Mouse (Mus musculus): ENCODE data around the gene Gm10644.

Gm10644 gene

DNA sequence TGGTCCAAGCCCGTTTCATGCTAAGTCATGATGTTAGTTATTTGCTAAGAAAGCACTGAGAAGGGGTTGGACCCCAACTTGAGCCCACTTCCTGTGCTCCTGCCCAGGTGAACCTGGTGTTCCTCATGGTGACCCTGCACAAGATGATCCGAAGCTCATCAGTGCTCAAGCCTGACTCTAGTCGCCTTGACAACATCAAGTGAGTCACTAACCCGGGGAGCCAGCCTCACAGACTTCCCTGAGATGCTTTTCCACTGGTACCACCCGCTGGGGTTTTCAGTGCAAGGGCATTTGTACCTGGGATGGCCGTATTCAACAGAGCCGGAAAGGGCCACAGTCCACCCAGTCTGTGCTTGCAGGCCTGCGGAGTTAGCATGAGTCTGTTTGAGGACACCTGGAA, 19.6 kb downstream of the Gm10644 start:
- DNase-seq (ENCODE audit: low read depth, low spot score): no peak

DNA sequence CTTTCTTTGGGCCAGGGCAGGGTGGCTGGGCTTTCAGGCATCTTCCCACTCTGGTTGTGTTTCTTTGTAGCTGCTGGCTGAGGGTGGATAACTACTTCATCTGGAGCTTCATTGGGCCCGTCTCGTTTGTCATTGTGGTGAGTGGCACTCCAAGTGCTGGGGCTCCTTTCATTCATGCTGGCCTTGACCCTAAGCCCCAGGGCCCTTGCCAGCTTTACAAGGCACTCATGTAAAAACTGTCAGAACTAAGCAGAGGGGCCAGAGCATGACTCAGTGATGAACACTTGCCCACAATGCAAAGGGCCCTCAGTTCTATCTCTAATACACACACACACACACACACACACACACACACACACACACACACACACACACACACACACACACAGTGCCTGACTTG, 20.0 kb downstream of the Gm10644 start:
- no peak for DNase-seq (ENCODE audit: low read depth, low spot score)

DNA sequence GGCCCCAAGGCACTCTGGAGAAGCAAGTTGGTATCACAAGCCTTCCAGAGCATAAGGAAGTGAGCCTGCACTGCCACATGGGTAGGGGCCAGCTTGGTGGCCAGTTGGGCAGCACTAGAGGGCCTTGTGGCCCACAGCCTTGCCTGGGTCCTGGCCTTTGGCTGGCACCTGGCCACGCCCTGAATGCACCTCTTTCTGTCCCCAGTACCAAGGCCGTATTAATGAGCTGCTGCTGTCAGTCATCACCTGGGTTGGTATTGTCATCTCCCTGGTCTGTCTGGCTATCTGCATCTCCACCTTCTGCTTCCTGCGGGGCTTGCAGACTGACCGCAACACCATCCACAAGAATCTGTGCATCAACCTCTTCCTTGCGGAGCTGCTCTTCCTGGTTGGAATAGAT, 20.8 kb downstream of the Gm10644 start:
- DNase-seq (ENCODE audit: low read depth, low spot score): no peak

DNA sequence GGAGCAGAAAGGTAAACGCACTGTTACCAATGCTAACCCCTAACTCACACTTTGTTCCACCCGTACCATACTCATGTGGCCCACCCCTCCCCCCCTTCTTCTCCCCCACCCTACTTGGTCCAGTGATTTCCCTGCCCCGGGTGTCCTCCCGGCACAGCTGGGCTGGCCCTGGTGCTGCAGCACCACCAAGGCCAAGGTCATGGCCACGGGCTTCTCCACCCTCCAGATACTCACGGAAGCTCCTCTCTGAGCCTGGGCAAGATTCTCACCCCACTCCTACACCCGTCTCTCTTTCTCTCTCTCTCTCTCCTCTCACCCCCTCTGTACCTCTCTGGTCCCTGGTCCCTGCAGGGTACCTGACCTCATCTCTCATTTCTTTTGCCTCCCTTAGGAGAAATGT, 28.7 kb downstream of the Gm10644 start:
- no peak for DNase-seq (ENCODE audit: low read depth, low spot score)

DNA sequence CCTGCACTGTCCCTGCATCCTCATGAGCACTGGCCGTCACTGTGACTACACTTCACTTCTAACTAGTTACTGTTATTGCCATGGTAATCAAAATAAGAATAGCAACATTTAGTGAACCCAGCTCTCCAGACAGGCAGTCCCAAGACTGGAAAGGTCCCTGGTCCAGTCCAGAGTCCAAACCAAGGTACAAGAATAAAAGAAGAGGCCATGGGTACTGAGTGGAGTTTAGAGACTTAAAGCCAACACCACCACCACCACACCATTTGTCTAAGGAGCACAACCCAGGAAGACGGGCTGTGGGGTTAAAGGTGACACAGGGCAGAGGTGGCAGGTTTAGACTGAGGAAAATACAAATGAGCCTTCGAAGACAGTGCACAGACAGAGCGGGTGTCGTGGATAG, 30.4 kb downstream of the Gm10644 start:
- no peak for DNase-seq (ENCODE audit: low read depth, low spot score)

DNA sequence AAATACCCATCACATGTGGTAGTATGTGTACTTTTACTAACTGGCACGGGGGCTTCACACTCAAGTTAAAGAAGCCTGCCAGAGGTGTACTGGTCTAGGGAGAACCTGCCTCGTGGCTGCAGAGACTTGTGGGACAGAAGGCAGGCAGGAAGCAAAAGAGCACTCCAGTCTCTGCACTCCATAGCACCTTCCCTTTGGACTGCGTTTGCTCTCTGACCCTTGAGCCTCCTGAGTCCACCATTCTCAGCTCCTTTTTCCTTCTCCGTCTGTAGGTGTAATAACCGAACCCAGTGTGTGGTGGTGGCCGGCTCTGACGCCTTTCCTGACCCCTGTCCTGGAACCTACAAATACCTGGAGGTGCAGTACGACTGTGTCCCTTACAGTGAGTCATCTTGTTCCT, 32.3 kb downstream of the Gm10644 start:
- no peak for DNase-seq (ENCODE audit: low read depth, low spot score)

DNA sequence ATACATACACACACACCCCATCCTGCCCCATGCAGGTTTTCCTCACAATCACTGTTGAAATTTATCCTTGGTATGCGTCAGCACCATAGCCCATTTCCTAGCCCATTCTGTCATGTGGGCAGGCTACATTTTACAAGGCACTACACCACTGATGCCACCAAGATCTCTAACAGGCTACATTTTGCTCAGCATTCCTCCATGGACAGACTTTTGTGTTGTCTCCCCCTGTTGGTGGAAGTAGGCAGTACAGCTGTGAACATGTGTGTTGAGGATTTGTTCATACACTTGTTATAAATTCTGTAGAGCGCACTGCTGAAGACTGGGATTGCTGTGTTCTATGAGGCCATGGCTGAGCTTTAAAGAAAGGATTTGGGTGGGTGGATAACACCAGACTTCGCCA, 33.4 kb downstream of the Gm10644 start:
- peak; percentile 87 for DNase-seq (ENCODE audit: low read depth, low spot score)

DNA sequence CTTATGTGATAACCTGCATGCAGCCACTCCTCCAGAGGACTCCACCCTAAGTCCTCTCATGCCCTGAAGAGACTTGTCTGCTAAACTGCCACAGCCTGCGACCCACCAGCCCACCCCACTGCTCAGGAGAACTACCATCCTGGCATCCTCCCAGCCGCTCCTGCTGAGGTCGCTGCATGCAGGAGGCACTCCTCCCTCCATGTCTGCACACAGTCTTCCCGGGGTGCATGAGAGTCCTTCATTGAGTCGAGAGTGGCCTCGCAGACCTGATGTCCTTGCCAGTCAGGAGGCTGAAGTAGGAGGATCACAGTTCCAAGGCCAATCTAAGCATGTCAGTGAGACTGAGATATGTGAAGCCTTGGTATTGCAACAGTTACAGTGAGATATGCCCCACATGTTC, 37.4 kb downstream of the Gm10644 start:
- no peak for DNase-seq (ENCODE audit: low read depth, low spot score)

DNA sequence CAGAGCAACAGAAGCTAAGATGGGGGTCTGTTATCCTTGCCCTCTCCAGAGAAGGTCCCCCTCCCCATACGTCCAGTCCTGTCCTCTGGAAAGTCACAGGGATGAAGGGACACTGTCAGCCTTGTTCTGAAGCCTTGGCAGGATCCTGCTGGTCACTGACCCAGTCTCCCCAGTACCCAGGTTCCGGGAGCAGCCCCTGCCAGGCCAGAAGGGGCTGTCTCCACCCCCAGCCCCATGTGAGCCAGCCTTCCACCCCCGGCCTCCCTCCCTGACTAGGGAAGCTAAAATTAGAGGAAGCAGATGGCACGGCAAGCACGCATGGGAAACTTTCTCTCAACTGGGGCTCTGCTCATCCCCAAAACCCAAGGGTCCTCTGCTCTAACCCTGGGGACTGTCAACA, 39.0 kb downstream of the Gm10644 start:
- no peak for DNase-seq (ENCODE audit: low read depth, low spot score)

DNA sequence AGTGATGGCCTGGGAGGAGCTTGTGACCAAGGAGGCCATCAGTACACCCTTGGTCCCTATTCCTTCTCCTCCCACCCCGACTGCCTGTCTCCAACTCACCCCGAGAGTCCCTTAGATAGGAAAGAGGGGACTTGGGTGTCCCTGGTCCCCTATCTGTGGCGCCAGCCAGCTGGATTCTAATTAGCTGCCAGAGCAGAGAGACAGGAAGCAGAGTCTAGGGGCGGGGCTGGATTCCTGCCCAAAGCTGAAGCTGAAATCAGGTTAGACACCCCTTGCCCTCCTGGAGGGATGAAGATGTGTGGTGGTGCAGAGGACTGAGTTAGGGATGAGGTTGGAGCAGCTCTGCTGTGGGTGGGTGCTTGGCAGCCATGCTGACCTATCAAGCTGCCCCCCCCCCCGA, 40.1 kb downstream of the Gm10644 start:
- DNase-seq (ENCODE audit: low read depth, low spot score): no peak

DNA sequence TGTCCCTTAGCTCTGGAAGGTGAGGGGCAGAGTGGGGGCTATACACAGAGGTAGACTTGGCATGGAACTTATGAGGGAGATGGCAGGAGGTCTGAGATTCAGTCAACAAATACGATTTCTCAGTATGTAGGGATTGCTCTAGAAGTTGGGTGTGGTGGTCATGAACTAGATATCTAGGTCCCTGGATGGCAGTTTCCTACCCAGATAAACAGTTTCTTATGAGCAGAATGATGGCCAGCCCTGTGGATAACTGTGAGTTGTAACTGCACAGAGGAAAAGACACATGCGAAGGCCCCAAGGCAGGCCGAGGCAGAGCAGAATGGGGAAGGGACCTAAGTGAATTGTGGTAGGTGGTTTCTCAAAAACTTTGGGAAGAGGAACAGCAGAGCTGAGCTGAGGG, 40.8 kb downstream of the Gm10644 start:
- DNase-seq (ENCODE audit: low read depth, low spot score): no peak

DNA sequence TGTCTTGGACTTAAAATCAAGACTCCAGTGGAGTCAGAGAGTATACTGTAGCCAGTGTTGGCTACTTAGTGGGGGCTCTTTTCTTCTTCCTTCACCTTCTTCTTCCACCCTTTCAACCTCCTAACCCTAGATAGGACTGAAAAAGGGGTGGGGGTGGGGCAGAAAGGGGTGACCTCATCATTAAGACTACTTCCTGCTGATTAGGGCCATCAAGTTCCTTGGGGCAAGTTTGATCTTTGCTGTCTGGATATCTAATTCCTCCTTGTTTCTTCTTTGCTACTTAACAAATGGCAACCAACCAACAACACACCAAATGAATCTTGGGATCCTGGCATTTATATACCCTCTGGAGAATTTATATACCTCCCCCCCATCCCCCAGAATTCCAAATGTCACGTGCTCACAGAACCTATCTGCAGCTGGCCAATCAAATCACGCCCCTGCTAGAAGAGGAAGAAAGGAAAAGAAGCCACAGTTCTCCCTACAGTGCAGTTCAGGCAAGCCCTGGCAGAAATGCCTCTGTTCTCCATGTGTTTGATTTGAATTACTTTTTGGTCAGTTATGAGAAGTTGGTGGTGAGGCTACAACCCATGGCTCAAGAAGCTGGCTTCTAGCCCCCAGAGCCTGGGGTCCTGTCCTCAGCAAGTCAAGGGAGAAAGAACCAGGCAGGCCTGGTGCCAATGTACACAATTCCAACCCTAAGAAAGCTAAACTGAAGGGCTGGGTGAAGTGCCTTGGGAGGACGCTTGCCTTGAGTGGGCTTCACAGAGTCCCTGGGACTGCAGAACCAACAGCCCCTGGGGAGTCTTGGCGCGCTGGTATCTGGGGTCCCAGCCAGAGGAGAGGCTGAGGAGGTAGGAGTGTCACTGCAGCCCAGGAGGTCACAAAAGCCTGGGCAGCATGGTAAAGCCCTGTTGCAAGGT, 42.9 kb downstream of the Gm10644 start:
- DNase-seq (ENCODE audit: low read depth, low spot score): no peak

DNA sequence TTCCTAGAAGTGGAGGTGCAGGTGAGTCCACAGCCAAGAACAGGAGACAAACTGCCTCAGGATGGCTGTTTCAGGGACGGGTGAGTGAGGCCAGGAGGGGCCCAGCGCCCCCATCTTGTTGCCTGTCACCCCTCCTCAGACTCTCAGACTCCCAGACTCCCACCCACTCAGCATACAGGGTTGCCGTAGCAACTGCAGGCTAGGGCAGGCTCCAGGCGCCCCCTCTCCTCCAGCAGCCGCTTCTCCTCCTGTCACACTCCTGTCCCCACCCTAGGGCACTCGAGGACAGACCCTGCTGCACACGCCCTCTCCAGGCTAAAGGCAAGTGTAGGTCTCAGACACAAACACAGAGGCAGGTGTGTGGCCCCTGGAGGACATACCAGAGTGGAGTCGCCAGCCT, 45.7 kb downstream of the Gm10644 start:
- DNase-seq (ENCODE audit: low read depth, low spot score): no peak

DNA sequence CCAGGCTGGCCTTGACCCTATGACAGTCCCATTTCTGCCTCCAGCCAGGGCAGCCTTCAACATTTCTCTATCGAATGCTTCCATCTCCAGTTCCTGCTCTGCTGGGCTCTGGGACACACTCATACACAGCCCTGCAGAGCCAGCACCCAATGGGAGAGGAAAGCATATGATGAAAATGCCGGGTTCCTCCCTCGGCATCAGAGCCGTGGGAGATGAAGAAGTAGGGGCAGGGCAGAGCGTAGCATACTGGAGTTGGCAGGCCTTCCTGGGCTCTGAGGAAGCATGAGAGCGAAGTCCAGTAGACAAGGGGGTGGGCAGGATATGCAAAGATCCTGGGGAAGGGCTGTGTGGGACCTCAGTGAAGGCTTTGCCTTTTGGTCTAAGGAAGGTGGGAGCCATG, 46.4 kb downstream of the Gm10644 start:
- no peak for DNase-seq (ENCODE audit: low read depth, low spot score)

DNA sequence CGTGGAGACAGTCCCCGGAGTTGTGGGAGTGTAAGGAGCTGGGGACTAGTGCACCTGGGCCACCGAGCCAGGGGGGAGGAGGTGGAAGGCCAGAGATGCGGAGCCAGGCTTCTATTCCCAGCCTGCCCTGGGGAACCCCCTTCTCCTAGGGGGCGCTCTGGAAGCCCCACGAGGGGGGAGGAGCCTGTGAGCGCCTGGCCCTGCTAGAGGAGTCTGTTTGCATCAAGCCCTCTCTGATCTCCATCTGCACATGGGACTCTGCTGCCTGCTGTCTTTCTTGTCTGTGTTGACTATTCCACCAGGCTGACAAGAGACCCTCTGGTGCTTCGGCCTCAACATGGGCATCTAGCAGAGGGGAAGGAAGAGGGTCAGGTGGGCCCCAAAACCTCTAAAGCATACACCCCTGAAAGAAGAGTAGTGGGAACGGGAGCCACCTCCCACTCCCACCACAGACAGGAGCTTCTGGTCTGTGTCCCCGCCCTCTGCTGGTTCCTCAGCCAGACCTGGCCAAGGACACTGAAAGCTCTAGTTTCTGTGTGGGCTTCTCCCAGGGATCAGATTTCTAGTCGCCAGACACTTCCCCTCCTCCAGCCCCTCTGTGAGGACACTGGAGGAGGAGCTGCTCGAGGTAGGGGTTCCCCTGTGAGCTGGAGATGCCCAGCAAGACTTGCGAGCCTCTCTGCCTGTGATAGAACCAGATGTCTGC, 51.9 kb downstream of the Gm10644 start:
- DNase-seq (ENCODE audit: low read depth, low spot score): peak; percentile 74

DNA sequence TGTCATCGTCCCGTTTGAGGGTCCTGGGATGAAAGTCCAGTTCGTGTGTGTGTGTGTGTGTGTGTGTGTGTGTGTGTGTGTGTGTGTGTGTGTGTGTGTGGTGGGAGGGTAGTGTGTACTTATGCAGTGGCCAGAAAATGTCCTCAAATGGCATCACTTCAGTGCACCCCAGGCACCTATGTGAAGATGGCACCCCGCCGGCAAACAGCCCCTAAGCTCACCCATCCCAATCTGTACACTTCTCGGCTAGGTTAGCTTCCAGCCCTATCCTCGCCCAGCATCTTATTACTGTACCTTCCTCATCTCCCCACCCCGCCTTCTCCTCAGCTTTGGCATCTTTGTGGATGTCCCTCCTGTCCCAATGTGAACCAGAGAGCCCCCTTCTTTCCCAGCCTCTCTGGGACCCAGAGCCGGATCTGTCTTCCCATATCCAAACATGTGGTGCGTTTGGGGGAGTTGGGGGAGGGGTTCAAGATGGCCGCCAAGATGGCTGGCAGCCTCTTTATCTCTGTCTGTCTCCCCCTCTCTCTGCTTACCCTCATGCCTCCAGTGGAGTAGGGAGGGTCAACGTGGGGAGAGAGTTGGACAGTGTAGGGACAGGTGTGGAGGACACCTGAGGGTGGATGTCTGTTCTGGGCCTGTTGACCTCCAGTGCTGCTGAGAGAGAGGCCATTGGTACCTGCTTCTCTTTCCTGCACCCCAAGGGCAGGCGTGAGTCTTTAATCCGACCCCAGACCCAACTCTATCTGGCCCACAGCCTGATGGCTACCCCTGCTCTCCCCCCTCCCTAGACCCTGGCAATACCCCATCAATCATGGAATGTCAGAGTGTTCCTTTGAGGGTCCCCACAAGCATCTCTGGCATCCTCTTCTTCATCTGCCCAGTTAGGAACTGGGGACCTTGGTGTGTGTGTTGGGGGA, 53.2 kb downstream of the Gm10644 start:
- DNase-seq (ENCODE audit: low read depth, low spot score): no peak

DNA sequence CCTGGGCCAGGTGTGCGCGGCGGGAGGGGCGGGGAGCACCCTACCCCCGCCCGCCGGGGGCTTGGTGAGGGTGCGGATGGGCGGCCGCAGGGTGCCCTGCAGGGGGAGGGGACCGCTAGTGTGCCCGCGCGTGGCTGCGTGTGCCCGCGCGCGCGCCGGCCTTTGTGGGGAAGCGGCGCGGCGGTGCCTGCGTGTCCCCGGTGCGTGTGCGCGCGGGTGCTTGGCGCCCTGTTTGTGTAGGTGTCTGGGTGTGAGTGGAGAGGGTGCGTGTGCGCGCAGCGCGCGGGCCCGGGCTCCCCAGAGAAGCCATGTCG, 54.1 kb downstream of the Gm10644 start:
- DNase-seq (ENCODE audit: low read depth, low spot score): peak; percentile 48

DNA sequence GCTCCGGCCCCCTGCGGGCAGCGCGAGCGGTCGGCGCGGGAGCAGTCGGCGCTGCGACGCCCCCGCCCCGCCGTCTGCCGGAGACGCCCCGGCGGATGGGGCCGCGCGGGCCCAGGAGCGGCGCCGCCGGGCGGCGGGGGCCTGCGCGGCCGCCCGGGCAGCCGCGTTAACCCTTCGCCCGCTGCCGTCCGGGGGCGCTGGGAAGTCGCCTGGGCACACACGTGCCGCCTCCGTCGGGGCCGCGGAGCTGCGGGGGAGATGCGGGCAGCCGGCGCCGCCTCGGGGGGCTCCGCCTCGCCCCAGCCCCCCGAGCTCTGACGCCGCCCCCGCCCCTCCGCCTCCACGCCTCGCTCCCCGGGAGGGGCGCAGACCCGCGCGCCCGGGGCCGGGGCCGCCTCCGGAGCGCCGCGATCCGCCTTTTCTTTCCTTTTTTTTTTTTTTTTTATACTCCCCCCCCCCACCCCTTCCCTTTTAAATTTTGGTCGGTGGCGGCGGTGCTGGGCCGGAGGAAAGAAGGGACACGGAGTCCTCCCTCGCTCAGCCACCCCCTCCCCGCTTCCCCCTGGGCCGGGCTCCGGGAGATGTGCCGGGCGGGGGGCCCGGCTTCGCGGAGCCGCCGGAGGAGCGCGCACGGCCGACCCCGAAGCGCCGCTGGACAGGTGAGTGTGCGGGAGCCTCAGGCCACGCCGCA, 54.6 kb downstream of the Gm10644 start:
- no peak for DNase-seq (ENCODE audit: low read depth, low spot score)

DNA sequence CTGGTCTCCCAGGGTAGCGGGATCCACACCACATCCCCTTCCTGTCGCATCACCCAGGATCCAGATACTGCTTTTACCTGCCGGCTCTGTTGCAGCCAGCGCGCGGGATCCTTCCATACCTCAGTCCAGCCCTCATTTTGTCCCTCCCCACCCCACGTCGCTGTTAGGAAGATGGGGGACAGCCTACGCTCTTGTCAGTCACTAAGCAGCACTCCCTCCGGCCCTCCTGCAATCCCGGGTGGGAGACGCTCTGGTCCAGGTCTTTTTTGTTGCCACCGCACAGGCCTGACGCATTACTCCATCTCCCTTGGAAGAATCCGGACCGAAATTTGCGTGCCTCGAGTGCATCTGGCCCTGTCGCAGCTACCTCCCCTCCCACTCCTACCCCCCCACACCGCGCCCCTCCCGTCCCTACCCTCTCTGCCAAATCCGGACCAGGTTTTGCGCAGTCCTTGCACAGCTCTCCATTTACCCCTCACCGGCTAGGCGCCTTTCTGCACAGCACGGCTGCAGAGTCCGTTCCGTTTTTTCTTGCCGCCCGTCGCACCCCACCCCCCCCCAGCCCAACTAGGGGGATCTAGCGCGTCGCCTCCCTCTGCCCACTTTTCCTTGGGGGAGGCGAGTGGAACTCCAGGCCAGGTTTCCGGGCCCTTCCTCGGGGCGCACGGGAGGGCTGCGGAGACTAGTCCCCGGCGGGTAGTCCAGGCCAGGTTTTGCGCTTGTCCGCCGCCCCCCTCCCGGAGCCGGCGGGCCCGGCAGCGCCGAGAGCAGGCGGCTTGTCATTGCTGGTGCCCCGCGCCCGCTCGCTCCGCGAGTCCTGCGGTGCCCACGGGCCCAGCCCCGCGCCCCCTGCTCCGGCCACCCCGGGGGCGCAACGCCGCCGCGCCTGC, 55.4 kb downstream of the Gm10644 start, which contains the start of gene Adgrl1:
Adgrl1 (plus strand) TSS at position 743 of the 890 bp plus-strand sequence.
- DNase-seq (ENCODE audit: low read depth, low spot score): peak; percentile 96

DNA sequence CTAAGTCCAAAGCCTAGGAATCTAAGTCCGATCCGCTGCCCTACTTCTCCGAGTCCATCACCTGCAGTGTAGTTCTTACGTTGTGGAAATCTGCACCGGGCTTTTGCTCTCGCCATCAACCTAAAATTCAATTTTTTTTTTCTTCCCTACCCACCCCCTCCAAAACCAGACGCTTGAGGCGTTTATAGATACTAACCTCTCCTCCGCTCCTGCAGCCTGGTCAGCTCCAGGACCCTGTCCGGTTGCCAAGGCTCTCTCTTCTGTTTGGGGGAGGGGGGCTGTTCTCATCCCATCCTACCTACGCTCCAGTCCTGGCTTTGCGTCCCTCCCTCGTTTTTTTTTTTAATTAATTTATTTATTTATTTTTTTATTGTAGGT, 56.0 kb downstream of the Gm10644 start:
- DNase-seq (ENCODE audit: low read depth, low spot score): peak; percentile 74

DNA sequence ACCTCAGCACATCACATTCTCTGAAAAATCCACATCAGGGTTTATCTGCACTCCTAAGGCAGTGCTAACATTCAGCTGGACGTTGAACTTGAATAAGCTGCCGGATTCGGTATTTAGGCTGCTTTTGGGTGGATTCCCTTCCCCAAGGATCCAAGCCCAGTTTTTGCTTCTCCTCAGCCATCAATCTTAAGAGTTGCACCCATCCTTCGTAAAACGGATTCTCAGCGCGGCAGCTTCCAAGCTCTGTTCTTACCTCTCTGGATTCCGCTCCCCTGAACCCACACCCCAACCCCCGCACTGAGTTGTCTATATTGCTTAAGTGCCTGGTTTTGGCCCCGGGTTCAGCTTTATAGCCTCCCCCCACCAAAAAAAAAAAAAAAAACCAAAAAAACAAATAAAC, 56.5 kb downstream of the Gm10644 start:
- DNase-seq (ENCODE audit: low read depth, low spot score): peak; percentile 62

Measured in ZHBTc4 (cell line).